Mouse (Mus musculus) small intestine, adult 2 months (tissue): ENCODE data around the gene Ccnyl1.

ENCODE experiments used
- CTCF ChIP-seq: fragments of 200-500 bp; IDR thresholded peaks from 2 replicates; pipeline ENCODE4 v1.5.1; 2012; ENCODE audit warnings: low read depth, mild to moderate bottlenecking, control low read depth, inconsistent platforms, low read length, moderate library complexity, mixed read lengths; ENCODE audit not compliant: insufficient replicate concordance, insufficient read length; ENCODE audit errors: extremely low read depth
- POLR2A ChIP-seq: fragments of 200-500 bp; IDR thresholded peaks from 2 replicates; pipeline ENCODE4 v1.6.1; 2012; ENCODE audit warnings: low read depth, mild to moderate bottlenecking, control low read depth, inconsistent platforms, low read length, moderate library complexity

DNA sequence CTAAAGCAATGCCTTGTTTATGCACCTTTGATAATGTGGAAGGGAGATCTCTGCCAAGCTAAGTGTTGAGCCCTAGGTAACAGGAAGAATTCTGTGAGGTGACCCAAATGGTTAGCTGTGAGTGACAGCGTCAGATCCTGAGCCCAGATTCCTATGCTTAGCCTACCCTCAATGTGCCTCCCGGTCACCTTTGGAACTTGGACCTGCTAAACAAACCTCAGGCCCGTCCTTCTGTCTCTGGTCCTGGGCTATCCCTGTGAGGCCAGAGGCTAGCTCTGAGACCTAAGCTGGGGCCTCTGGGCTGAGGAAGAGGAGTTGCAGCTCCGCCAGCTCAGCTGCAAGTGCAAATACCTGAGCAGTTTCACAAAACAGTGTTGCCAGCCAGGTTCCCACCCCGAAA is 64.4 kb downstream of the Ccnyl1 start:
- TF ChIP-seq CTCF: no peak
- no peak for TF ChIP-seq POLR2A
